Mouse (Mus musculus) hindbrain, embryonic 11.5 days (tissue): ENCODE results near the gene Vsnl1. TPM values are rescaled to one million over a fixed set of nuclear protein-coding genes. Genes with fewer than 3 reads are reported as not detected.

ENCODE experiments used
- ATAC-seq: fragments of 200-750 bp; cut with Nextera tagmentation; 2 replicates; pipeline ENCODE4 v1.8.0; 2017; ENCODE audit warnings: mild to moderate bottlenecking, moderate TSS enrichment, moderate library complexity; ENCODE audit not compliant: low FRiP score
- DNase-seq: peaks from one replicate; pipeline ENCODE4 v3.0.0-alpha.2; 2015; ENCODE audit warnings: low spot score
- H3K27ac ChIP-seq: fragments of 300-500 bp; sonication (generic); 2 replicates; pipeline ENCODE4 v1.5.1; 2014; ENCODE audit warnings: mild to moderate bottlenecking, low read depth, low read length
- H3K27me3 ChIP-seq: fragments of 300-500 bp; sonication (generic); 2 replicates; pipeline ENCODE4 v1.6.1; 2014; ENCODE audit warnings: mild to moderate bottlenecking, low read length, moderate library complexity, mixed read lengths; ENCODE audit not compliant: control insufficient read depth, insufficient read depth
- H3K36me3 ChIP-seq: fragments of 300-500 bp; sonication (generic); 2 replicates; pipeline ENCODE4 v1.6.1; 2014; ENCODE audit warnings: mild to moderate bottlenecking, low read length, moderate library complexity, mixed read lengths; ENCODE audit not compliant: control insufficient read depth, insufficient read depth
- H3K4me1 ChIP-seq: fragments of 300-500 bp; sonication (generic); replicated peaks from 2 replicates; pipeline ENCODE4 v1.6.1; 2014; ENCODE audit warnings: low read length, mixed read lengths; ENCODE audit not compliant: control insufficient read depth, insufficient read depth
- H3K4me2 ChIP-seq: fragments of 300-500 bp; sonication (generic); replicated peaks from 2 replicates; pipeline ENCODE4 v1.6.1; 2014; ENCODE audit warnings: mild to moderate bottlenecking, low read depth, low read length
- H3K4me3 ChIP-seq: fragments of 300-500 bp; sonication (generic); 2 replicates; pipeline ENCODE4 v1.5.1; 2014; ENCODE audit warnings: low read depth, low read length
- H3K9ac ChIP-seq: fragments of 300-500 bp; sonication (generic); 2 replicates; pipeline ENCODE4 v1.6.1; 2014; ENCODE audit warnings: low read depth, low read length
- H3K9me3 ChIP-seq: fragments of 300-500 bp; sonication (generic); 2 replicates; pipeline ENCODE4 v1.6.1; 2016; ENCODE audit warnings: low read length; ENCODE audit not compliant: control insufficient read depth
- WGBS: fragments of 180-500 bp; shearing (Covaris S2); extraction: QIAGEN DNeasy Blood & Tissue Kit; methylation state at CpG from one replicate; pipeline ENCODE4 v1.1.7; 2014; 5-methylcytosine and 5-hydroxymethylcytosine counted together
- polyA plus RNA-seq: library from polyadenylated mRNA; unstranded; fragments of >200 nt; fragmentation: Nextera tagmentation; extraction: Ambion mirVana; gene quantifications from 2 replicates; pipeline ENCODE4 v1.2.1, GENCODE M21; 2014

Gene Vsnl1
- polyA plus RNA-seq, 1 experiment from 2014 or later, result 2.9 TPM

DNA sequence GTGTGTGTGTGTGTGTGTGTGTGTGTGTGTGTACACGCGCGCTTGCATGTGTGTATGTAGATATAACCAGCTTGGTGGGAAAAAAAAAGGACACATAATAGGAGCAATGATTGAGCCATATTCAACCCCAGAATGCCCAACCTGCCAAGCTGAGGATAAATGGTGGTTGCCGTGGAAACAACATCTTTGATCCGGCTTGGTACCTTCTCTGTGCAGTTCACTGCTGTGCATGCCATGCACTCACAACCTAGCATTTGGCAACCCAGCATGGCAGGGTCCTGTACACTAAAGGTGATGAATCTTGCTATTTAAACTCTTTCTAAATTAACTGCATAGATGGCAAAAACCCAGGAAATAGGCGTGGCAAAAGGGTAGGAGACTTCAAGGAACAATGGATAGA lies 74.0 kb downstream of the Vsnl1 start:
- Histone ChIP-seq H3K36me3 (no peaks in the 10 kb centered on the region), H3K27me3 (no peaks in the 10 kb centered on the region), H3K4me1 (no peaks in the 10 kb centered on the region), H3K4me3 (no peak overlapping the region), H3K27ac (no peak overlapping the region), H3K4me2 (no peak overlapping the region), H3K9me3 (no peaks in the 10 kb centered on the region), H3K9ac (no peak overlapping the region)
- WGBS, result 79% methylated on average over 6 of the region's 6 CpGs
- ATAC-seq, result no peak
- peak; percentile 6 for DNase-seq

DNA sequence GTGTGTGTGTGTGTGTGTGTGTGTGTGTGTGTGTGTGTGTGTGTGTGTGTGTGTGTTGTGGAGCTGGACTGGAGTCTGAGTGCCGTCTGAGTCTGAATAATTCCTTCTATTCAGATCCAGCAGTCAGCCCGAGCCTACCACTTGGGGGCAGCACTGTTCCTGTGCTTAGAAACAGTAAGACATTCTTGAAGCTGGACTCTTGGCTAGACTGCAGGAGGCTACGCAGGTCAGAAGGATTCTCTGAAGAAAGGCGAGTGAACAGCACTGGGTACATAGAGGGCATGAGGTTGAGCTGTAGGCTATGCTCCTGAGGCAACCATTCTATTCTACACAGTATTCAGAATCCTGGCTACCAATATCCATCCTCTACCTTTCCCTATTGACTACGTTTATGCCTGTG lies 85.5 kb downstream of the Vsnl1 start:
- ATAC-seq (peak; percentile 40; the same call in 1 of the 2 replicates), DNase-seq (peak; percentile 86)
- WGBS, result 37% methylated on average over 5 of the region's 5 CpGs
- H3K4me3 ChIP-seq, result no peak overlapping the region
- no peaks in the 10 kb centered on the region for H3K4me1 ChIP-seq
- H3K27me3 ChIP-seq, result no peaks in the 10 kb centered on the region
- H3K36me3 ChIP-seq, result no peaks in the 10 kb centered on the region
- no peak overlapping the region for H3K9ac ChIP-seq
- no peaks in the 10 kb centered on the region for H3K9me3 ChIP-seq
- no peak overlapping the region for H3K27ac ChIP-seq
- H3K4me2 ChIP-seq, result no peak overlapping the region

DNA sequence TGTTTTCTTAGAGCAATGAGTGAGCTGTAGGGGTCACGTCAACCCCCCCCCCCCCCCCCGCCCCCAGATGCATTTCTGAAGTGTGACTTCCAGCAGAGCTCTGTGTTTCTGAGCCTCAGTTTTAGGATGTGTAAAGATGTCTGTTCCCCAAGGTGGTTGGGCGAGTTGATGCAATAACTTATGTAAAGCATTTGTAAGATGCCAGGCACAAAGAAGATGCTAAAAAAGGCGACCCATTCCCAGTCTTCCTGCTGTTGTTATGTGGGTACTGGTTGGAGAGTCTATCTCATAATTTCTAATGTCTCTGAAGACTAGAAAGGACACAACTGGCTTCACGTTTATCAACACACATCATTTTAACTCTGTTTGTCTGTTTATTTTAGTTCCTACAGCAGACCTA lies 86.5 kb downstream of the Vsnl1 start:
- Histone ChIP-seq H3K27ac (no peak overlapping the region), H3K36me3 (no peaks in the 10 kb centered on the region), H3K9me3 (no peaks in the 10 kb centered on the region), H3K4me2 (no peak overlapping the region), H3K4me3 (no peak overlapping the region), H3K4me1 (no peaks in the 10 kb centered on the region), H3K9ac (no peak overlapping the region), H3K27me3 (no peaks in the 10 kb centered on the region)
- no peak for DNase-seq
- no peak for ATAC-seq
- 48% methylated on average over 5 of the region's 5 CpGs for WGBS

DNA sequence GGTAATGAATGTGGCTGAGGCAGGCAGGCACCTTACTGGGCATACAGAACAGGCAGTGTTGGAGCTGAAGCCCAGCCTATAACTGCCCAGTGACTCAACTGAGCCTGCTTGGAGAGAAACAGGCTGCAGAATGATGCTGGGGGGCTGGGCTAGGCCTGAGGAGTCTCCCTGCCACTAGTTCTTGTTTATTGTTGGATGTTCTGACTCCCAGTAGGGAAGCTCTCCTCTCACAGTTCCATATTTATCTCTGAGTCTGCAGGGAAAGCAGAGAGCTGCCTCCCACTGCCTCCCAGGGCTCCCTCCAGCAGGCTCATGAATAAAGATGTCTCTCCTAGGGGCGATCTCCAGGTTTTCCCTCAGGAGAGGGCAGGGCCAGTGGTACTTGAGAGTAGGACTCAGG lies 88.0 kb downstream of the Vsnl1 start:
- Histone ChIP-seq H3K9me3 (no peaks in the 10 kb centered on the region), H3K27me3 (no peaks in the 10 kb centered on the region), H3K4me3 (no peak overlapping the region), H3K27ac (no peak overlapping the region), H3K9ac (no peak overlapping the region), H3K36me3 (no peaks in the 10 kb centered on the region), H3K4me1 (no peaks in the 10 kb centered on the region), H3K4me2 (no peak overlapping the region)
- DNase-seq (no peak), ATAC-seq (no peak)
- 6% methylated on average over 1 of the region's 1 CpGs for WGBS

DNA sequence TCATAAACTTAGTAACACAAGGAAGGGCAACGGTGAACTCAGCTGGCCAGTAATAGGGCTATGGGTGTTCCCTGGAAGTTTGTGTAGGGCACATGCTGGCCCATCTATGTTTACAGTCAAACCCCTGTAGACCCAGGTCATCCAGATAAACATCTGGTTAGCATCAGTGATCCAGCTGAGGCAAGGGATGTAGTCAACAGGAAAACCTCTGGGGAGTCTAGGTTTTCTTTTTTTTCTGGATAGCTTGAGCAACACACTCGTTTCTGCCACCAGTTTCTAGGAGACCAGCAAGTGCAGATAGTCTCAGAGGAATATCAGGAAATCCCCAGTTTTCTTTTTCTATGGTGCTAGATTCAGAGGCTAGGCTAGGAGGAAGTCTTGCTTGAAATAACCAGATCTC lies 90.5 kb downstream of the Vsnl1 start:
- Histone ChIP-seq H3K4me3 (no peak overlapping the region), H3K36me3 (no peaks in the 10 kb centered on the region), H3K9ac (no peak overlapping the region), H3K4me1 (no peaks in the 10 kb centered on the region), H3K4me2 (no peak overlapping the region), H3K27me3 (no peaks in the 10 kb centered on the region), H3K9me3 (no peaks in the 10 kb centered on the region), H3K27ac (no peak overlapping the region)
- WGBS, result 69% methylated on average over 2 of the region's 2 CpGs
- DNase-seq (no peak), ATAC-seq (no peak)

DNA sequence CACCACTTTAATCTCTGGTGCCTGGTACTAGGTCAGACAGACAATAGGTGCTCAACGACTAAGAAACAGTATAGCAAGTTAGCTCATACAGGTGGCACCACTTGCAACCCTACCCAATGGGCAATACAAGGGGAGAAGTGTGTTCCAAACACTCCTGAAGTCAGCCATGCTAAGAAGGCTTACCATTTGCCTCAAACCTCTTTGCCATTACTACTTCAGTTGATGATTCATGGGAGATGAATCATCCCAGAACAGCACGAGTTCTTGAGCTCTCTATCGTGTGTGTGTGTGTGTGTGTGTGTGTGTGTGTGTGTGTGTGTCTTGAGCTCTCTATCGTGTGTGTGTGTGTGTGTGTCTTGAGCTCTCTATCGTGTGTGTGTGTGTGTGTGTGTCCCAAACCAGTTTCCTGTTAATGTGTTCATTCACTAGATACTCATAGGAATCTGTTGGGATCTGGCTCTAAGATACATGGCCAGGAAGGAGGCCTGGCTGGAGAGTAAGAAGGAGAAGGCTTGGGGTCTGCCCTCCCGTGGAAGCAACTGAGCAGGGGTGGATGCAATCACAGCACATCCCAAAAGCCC lies 94.3 kb downstream of the Vsnl1 start:
- Histone ChIP-seq H3K9me3 (no peaks in the 10 kb centered on the region), H3K4me3 (no peak overlapping the region), H3K27me3 (no peaks in the 10 kb centered on the region), H3K27ac (no peak overlapping the region), H3K4me2 (no peak overlapping the region), H3K36me3 (no peaks in the 10 kb centered on the region), H3K4me1 (no peaks in the 10 kb centered on the region), H3K9ac (no peak overlapping the region)
- 87% methylated on average over 6 of the region's 6 CpGs for WGBS
- ATAC-seq, result no peak
- no peak for DNase-seq

DNA sequence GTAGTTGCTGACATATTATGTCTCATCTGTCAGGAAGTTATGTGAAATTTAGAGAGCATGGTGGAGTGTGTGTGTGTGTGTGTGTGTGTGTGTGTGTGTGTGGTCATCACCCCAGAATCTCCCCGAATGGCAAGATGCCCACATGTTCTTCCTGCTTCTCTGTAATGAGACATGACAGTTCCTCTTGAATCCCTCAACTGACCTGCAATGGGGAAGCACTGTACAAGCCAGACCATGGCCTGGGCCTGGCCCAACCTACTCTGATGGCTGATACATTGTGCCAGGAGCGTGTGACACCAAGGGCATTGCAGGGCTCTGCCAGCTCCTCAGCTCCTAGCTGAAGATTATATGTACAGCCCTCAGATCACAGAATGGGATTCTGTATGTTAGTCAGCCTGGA lies 98.2 kb downstream of the Vsnl1 start:
- no peak for DNase-seq
- H3K4me2 ChIP-seq, result no peak overlapping the region
- no peaks in the 10 kb centered on the region for H3K9me3 ChIP-seq
- 85% methylated on average over 2 of the region's 2 CpGs for WGBS
- no peak for ATAC-seq
- H3K4me1 ChIP-seq, result no peaks in the 10 kb centered on the region
- no peak overlapping the region for H3K27ac ChIP-seq
- H3K4me3 ChIP-seq, result no peak overlapping the region
- no peaks in the 10 kb centered on the region for H3K36me3 ChIP-seq
- no peak overlapping the region for H3K9ac ChIP-seq
- no peaks in the 10 kb centered on the region for H3K27me3 ChIP-seq

DNA sequence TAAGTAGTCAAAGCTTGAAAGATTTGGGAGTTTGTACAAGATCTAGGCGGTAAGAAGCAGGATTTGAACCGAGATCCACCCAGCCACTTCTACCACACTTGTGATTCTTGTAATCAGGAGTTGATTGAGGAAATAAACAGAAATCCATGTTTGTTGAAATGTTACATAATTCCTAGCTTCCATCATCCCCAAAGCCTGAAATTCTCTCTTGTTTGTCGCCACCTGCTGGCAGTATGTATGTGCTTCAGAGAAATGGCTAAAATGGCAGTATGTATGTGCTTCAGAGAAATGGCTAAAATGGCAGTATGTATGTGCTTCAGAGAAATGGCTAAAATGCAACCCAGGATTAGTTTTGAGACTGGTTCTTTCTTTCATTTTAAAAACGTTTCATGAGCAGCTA lies 99.6 kb downstream of the Vsnl1 start:
- Histone ChIP-seq H3K9ac (no peak overlapping the region), H3K4me3 (no peak overlapping the region), H3K36me3 (no peaks in the 10 kb centered on the region), H3K4me2 (no peak overlapping the region), H3K9me3 (no peaks in the 10 kb centered on the region), H3K27me3 (no peaks in the 10 kb centered on the region), H3K27ac (no peak overlapping the region), H3K4me1 (no peaks in the 10 kb centered on the region)
- ATAC-seq (no peak), DNase-seq (peak; percentile 67)
- 40% methylated on average over 4 of the region's 4 CpGs for WGBS

DNA sequence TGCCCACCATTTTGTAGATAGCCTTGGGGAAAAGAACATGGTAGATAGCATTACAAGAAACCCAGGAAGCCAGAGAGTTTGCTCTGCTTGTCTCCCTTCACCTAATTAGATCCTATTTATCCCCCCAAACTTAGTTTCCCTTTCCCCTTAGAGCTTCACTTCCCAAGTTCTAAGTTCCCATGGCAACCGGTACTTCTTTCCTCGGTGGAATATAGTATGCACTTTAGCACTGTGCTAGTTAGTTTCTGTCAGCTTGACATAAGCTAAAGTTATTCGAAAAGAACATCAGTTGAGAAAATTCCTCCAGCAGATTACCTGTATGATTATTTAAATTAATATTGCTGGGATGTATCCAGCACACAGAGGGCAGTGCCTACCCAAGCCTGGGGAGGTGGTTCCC lies 109.9 kb downstream of the Vsnl1 start:
- Histone ChIP-seq H3K36me3 (no peaks in the 10 kb centered on the region), H3K4me2 (no peak overlapping the region), H3K9me3 (no peaks in the 10 kb centered on the region), H3K27me3 (no peaks in the 10 kb centered on the region), H3K4me3 (no peak overlapping the region), H3K9ac (no peak overlapping the region), H3K4me1 (no peaks in the 10 kb centered on the region), H3K27ac (no peak overlapping the region)
- DNase-seq (no peak), ATAC-seq (no peak)
- WGBS, result 87% methylated on average over 3 of the region's 3 CpGs
